Mouse (Mus musculus) lung, postnatal 0 days (tissue): ENCODE results near the gene Olfr1275.

ENCODE experiments used
- CTCF ChIP-seq: IDR thresholded peaks from 2 replicates; pipeline ENCODE4 v1.5.1; 2016; ENCODE audit warnings: antibody characterized with exemption, mild to moderate bottlenecking
- EP300 ChIP-seq: IDR thresholded peaks from 2 replicates; pipeline ENCODE4 v1.6.1; 2016; ENCODE audit warnings: antibody characterized with exemption, mild to moderate bottlenecking, control low read depth

DNA sequence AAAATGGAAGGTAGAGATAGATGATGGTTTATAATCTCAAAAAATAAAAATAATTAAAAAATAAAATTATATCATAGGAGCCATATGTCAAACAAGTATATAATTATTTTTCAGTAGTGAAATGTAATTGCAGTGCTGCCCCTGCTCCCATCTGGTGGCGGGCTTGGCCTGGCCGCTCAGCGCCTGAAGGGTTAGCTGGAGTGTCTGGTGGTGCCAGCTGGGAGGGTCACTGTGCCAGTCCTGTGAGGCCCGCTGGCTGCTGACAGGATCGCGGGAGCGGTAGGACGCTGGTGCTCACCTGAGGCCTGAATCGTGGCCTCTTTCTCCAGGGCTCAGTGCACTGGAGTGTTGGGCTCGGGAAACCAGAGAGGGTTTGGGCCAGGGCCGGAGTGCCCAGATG lies 53.0 kb downstream of the Olfr1275 start:
- TF ChIP-seq EP300, result no peak
- no peak for TF ChIP-seq CTCF
